Mouse (Mus musculus): ENCODE data around the gene Fam117b. TPM values are rescaled to one million over a fixed set of nuclear protein-coding genes. Genes with fewer than 3 reads are reported as not detected.

Fam117b gene
- polyA plus RNA-seq (2011; ENCODE audit: insufficient read length, low read depth, missing spikeins) = 21.0 and 22.3 TPM in 2 replicates

- TF ChIP-seq POLR2A (IDR thresholded peaks at IDR 0.05; ENCODE audit: low read depth, low read length) (peak; percentile 70), CTCF (IDR thresholded peaks at IDR 0.05; ENCODE audit: borderline replicate concordance, insufficient read depth, low read length) (no peak)
- Histone ChIP-seq H3K27ac (ENCODE audit: insufficient read depth, low read length) (0 out of 2 replicates have a peak within 1 kb of the TSS, but pooled peaks have one; percentile 21), H3K4me1 (ENCODE audit: control insufficient read depth, insufficient read depth, low read length) (peaks cover 9% of the 10 kb centered on the region), H3K4me3 (ENCODE audit: insufficient read depth, low read length) (peak within 1 kb of the TSS; percentile 82)
Observed at GRCm38 (mm10) chr1:59912413-59913157, at the start of gene Fam117b. Gene Fam117b (plus strand): TSS chr1:59913006.

DNA sequence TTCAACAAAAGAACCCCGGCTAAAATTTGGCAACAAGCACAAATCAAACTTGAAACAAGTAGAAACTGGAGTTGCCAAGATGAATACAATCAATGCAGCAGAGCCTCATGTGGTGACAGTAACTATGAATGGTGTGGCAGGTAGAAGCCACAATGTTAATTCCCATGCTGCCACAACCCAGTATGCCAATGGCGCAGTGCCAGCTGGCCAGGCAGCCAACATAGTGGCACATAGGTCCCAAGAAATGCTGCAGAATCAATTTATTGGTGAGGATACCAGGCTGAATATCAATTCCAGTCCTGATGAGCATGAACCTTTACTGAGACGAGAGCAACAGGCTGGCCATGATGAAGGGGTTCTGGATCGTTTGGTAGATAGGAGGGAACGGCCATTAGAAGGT, 44.8 kb upstream of the Fam117b start:
- Histone ChIP-seq H3K27ac (ENCODE audit: insufficient read depth, low read length) (no peak overlapping the region), H3K4me3 (ENCODE audit: insufficient read depth, low read length) (no peak overlapping the region), H3K4me1 (ENCODE audit: control insufficient read depth, insufficient read depth, low read length) (no peaks in the 10 kb centered on the region)
- TF ChIP-seq CTCF (IDR thresholded peaks at IDR 0.05; ENCODE audit: borderline replicate concordance, insufficient read depth, low read length) (no peak), POLR2A (IDR thresholded peaks at IDR 0.05; ENCODE audit: low read depth, low read length) (no peak)

GRCm38 (mm10) chr1:59874023-59874422, 38.8 kb upstream of the Fam117b start:
- H3K4me1 ChIP-seq (ENCODE audit: control insufficient read depth, insufficient read depth, low read length) = no peaks in the 10 kb centered on the region
- H3K27ac ChIP-seq (ENCODE audit: insufficient read depth, low read length) = no peak overlapping the region
- TF ChIP-seq POLR2A (IDR thresholded peaks at IDR 0.05; ENCODE audit: low read depth, low read length) (no peak), CTCF (IDR thresholded peaks at IDR 0.05; ENCODE audit: borderline replicate concordance, insufficient read depth, low read length) (no peak)
- H3K4me3 ChIP-seq (ENCODE audit: insufficient read depth, low read length) = no peak overlapping the region

DNA sequence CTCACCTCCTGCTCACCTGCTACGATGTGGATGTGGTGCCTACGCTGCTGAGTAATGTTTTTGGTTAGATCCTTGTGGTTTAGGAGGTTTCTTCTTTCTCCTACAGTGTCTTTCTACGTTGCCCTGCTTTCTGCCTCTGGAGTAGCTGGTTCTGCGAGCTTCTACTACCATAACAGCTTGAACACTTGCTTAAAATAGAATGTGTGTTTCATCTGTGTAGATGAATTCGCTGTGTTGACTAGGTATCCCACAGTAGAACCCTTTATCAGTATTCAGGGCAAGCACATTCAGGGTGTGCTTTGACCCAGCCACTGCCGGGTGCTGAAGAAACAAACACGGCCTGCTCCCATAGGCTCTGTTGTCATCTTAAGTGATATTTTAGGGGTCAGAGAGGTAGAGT, 34.7 kb upstream of the Fam117b start:
- Histone ChIP-seq H3K4me3 (ENCODE audit: insufficient read depth, low read length) (no peak overlapping the region), H3K4me1 (ENCODE audit: control insufficient read depth, insufficient read depth, low read length) (0 out of 2 replicates have a peak, but pooled peaks cover 4% of the 10 kb centered on the region), H3K27ac (ENCODE audit: insufficient read depth, low read length) (no peak overlapping the region)
- no peak for TF ChIP-seq CTCF (IDR thresholded peaks at IDR 0.05; ENCODE audit: borderline replicate concordance, insufficient read depth, low read length)
- no peak for TF ChIP-seq POLR2A (IDR thresholded peaks at IDR 0.05; ENCODE audit: low read depth, low read length)

GRCm38 (mm10) chr1:59883349-59884134, 29.3 kb upstream of the Fam117b start:
- Histone ChIP-seq H3K4me1 (ENCODE audit: control insufficient read depth, insufficient read depth, low read length) (0 out of 2 replicates have a peak, but pooled peaks cover 6% of the 10 kb centered on the region), H3K27ac (ENCODE audit: insufficient read depth, low read length) (no peak overlapping the region), H3K4me3 (ENCODE audit: insufficient read depth, low read length) (no peak overlapping the region)
- TF ChIP-seq POLR2A (IDR thresholded peaks at IDR 0.05; ENCODE audit: low read depth, low read length) (no peak), CTCF (IDR thresholded peaks at IDR 0.05; ENCODE audit: borderline replicate concordance, insufficient read depth, low read length) (peak; percentile 89; the same call in 1 of the 2 replicates)

DNA sequence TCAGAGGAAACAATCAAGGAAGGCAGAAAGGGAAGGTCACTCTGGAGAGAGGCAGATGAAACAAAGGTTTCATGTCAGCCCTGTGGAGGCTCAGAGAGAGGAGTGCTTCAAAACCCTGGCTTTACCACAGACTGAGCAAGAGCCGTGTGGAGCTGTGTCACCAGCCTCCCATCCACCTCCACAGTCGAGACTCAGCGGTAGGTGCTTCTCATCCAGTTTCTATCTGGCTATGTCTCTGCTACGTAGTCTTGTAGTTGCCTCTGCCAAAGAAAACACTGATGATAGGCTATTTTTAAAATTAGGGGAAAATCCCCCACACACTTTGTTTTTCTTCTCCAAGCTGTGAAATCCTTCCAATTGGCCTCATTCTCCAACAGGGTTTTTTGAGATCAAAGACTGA, 25.9 kb upstream of the Fam117b start:
- 0 out of 2 replicates have a peak, but pooled peaks cover 6% of the 10 kb centered on the region for H3K4me1 ChIP-seq (ENCODE audit: control insufficient read depth, insufficient read depth, low read length)
- no peak overlapping the region for H3K4me3 ChIP-seq (ENCODE audit: insufficient read depth, low read length)
- no peak for TF ChIP-seq POLR2A (IDR thresholded peaks at IDR 0.05; ENCODE audit: low read depth, low read length)
- no peak overlapping the region for H3K27ac ChIP-seq (ENCODE audit: insufficient read depth, low read length)

DNA sequence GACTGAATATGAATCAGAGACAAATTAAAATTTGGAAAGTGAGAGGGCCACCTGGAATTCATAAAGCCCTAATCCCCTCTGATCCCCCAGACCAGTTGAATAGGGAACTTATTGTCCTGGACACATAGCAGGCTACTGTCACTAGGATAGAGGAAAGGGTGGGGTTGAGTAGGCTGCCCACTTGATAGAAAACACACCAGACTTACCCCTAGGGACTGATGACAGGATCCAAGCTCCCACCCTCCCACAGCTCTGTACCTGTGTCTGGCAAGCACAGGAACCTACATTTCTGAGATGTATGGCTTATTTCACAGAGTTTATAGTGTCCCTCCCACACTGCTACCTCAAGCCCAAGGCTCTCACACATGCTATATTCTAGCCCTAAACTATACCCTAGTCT, 24.8 kb upstream of the Fam117b start:
- H3K27ac ChIP-seq (ENCODE audit: insufficient read depth, low read length) = no peak overlapping the region
- H3K4me3 ChIP-seq (ENCODE audit: insufficient read depth, low read length) = no peak overlapping the region
- no peak for TF ChIP-seq CTCF (IDR thresholded peaks at IDR 0.05; ENCODE audit: borderline replicate concordance, insufficient read depth, low read length)
- no peak for TF ChIP-seq POLR2A (IDR thresholded peaks at IDR 0.05; ENCODE audit: low read depth, low read length)
- 0 out of 2 replicates have a peak, but pooled peaks cover 2% of the 10 kb centered on the region for H3K4me1 ChIP-seq (ENCODE audit: control insufficient read depth, insufficient read depth, low read length)

- H3K27ac ChIP-seq (ENCODE audit: insufficient read depth, low read length) = no peak overlapping the region
- H3K4me3 ChIP-seq (ENCODE audit: insufficient read depth, low read length) = no peak overlapping the region
- TF ChIP-seq CTCF (IDR thresholded peaks at IDR 0.05; ENCODE audit: borderline replicate concordance, insufficient read depth, low read length) (no peak), POLR2A (IDR thresholded peaks at IDR 0.05; ENCODE audit: low read depth, low read length) (no peak)
- H3K4me1 ChIP-seq (ENCODE audit: control insufficient read depth, insufficient read depth, low read length) = 0 out of 2 replicates have a peak, but pooled peaks cover 5% of the 10 kb centered on the region
Observed at GRCm38 (mm10) chr1:59891185-59891584, 21.6 kb upstream of the Fam117b start.

- no peak overlapping the region for H3K27ac ChIP-seq (ENCODE audit: insufficient read depth, low read length)
- no peak overlapping the region for H3K4me3 ChIP-seq (ENCODE audit: insufficient read depth, low read length)
- 0 out of 2 replicates have a peak, but pooled peaks cover 2% of the 10 kb centered on the region for H3K4me1 ChIP-seq (ENCODE audit: control insufficient read depth, insufficient read depth, low read length)
- no peak for TF ChIP-seq CTCF (IDR thresholded peaks at IDR 0.05; ENCODE audit: borderline replicate concordance, insufficient read depth, low read length)
Observed at GRCm38 (mm10) chr1:59892777-59893176, 20.0 kb upstream of the Fam117b start.

- no peak for TF ChIP-seq POLR2A (IDR thresholded peaks at IDR 0.05; ENCODE audit: low read depth, low read length)
- no peak for TF ChIP-seq CTCF (IDR thresholded peaks at IDR 0.05; ENCODE audit: borderline replicate concordance, insufficient read depth, low read length)
- H3K4me1 ChIP-seq (ENCODE audit: control insufficient read depth, insufficient read depth, low read length) = 0 out of 2 replicates have a peak, but pooled peaks cover 2% of the 10 kb centered on the region
- no peak overlapping the region for H3K4me3 ChIP-seq (ENCODE audit: insufficient read depth, low read length)
- no peak overlapping the region for H3K27ac ChIP-seq (ENCODE audit: insufficient read depth, low read length)
Observed at GRCm38 (mm10) chr1:59894025-59894424, 18.8 kb upstream of the Fam117b start.
